Mouse (Mus musculus): Measurements from ENCODE around the gene Thbs4.

Thbs4 gene

GRCm38 (mm10) chr13:92759096-92759495 is 35.5 kb downstream of the Thbs4 start:
- DNase-seq: no peak

- peak; percentile 28 for DNase-seq
Measured at GRCm38 (mm10) chr13:92757972-92758585, 36.5 kb downstream of the Thbs4 start.

- DNase-seq: no peak
Measured at GRCm38 (mm10) chr13:92755036-92755435, 39.6 kb downstream of the Thbs4 start.

- no peak for DNase-seq
Measured at GRCm38 (mm10) chr13:92753676-92754075, 40.9 kb downstream of the Thbs4 start.

GRCm38 (mm10) chr13:92751726-92752565 is 42.7 kb downstream of the Thbs4 start:
- DNase-seq: peak; percentile 89

- DNase-seq: peak; percentile 85
Measured at GRCm38 (mm10) chr13:92750976-92751518, 43.6 kb downstream of the Thbs4 start.

- no peak for DNase-seq
Measured at GRCm38 (mm10) chr13:92743337-92743736, 51.3 kb downstream of the Thbs4 start.

- no peak for DNase-seq
Measured at GRCm38 (mm10) chr13:92742886-92743285, 51.7 kb downstream of the Thbs4 start.

GRCm38 (mm10) chr13:92740671-92741270 is 53.8 kb downstream of the Thbs4 start:
- DNase-seq: peak; percentile 49

- DNase-seq: no peak
Measured at GRCm38 (mm10) chr13:92739858-92740257, 54.8 kb downstream of the Thbs4 start.

GRCm38 (mm10) chr13:92738821-92739220 is 55.8 kb downstream of the Thbs4 start:
- no peak for DNase-seq

- no peak for DNase-seq
Measured at GRCm38 (mm10) chr13:92736516-92737300, 57.9 kb downstream of the Thbs4 start.

GRCm38 (mm10) chr13:92735693-92736092 is 58.9 kb downstream of the Thbs4 start:
- DNase-seq: no peak

GRCm38 (mm10) chr13:92733741-92734140 is 60.9 kb downstream of the Thbs4 start:
- no peak for DNase-seq

- peak; percentile 72 for DNase-seq
Measured at GRCm38 (mm10) chr13:92733252-92733651, 61.4 kb downstream of the Thbs4 start.

GRCm38 (mm10) chr13:92732836-92733235 is 61.8 kb downstream of the Thbs4 start:
- DNase-seq: no peak

GRCm38 (mm10) chr13:92731811-92732210 is 62.8 kb downstream of the Thbs4 start:
- no peak for DNase-seq

- DNase-seq: peak; percentile 42
Measured at GRCm38 (mm10) chr13:92729811-92730210, 64.8 kb downstream of the Thbs4 start.

- no peak for DNase-seq
Measured at GRCm38 (mm10) chr13:92722389-92722788, 72.2 kb downstream of the Thbs4 start.

- DNase-seq: no peak
Measured at GRCm38 (mm10) chr13:92721006-92721405, 73.6 kb downstream of the Thbs4 start.

- DNase-seq: no peak
Measured at GRCm38 (mm10) chr13:92717851-92718665, 76.6 kb downstream of the Thbs4 start.

- DNase-seq: no peak
Measured at GRCm38 (mm10) chr13:92712619-92713018, 82.0 kb downstream of the Thbs4 start.
